Mouse (Mus musculus): Measurements from ENCODE around the gene BC035947. TPM values are rescaled to one million over a fixed set of nuclear protein-coding genes. Genes with fewer than 3 reads are reported as not detected.
"Not testable (repeated sequence)": the region's sequence is repeated elsewhere in the genome, so short reads cannot be mapped to it uniquely, and the experiment has no call there.

The BC035947 gene
- polyA plus RNA-seq, 1 experiment from 2014 or later, result 0.19 TPM

DNA sequence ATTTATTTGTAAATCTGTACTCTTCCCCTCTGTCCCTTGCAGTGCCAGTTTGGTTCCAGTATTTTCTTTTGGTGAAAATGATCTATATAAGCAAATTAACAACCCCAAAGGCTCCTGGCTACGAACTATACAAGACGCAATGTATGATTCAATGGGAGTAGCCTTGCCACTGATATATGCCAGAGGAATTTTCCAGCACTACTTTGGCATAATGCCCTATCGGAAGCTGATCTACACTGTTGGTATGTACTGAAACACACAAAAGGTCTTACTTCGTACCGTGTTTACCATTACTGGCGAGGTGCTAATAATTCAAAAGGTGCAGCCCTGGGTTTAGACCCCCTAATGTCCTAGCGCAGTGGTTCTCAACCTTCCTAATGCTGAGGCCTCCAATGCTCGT, 17.1 kb upstream of the BC035947 start:
- no peak for DNase-seq (ENCODE audit: low spot score)
- no peaks in the 10 kb centered on the region for H3K9me3 ChIP-seq (replicated peaks)
- no peak overlapping the region for H3K27ac ChIP-seq
- no peaks in the 10 kb centered on the region for H3K36me3 ChIP-seq
- H3K4me1 ChIP-seq, result no peaks in the 10 kb centered on the region
- no peak overlapping the region for H3K4me3 ChIP-seq
- 94% methylated on average over 8 of the region's 8 CpGs for WGBS
- no peaks in the 10 kb centered on the region for H3K27me3 ChIP-seq (ENCODE audit: low read depth, poor library complexity, severe bottlenecking)

DNA sequence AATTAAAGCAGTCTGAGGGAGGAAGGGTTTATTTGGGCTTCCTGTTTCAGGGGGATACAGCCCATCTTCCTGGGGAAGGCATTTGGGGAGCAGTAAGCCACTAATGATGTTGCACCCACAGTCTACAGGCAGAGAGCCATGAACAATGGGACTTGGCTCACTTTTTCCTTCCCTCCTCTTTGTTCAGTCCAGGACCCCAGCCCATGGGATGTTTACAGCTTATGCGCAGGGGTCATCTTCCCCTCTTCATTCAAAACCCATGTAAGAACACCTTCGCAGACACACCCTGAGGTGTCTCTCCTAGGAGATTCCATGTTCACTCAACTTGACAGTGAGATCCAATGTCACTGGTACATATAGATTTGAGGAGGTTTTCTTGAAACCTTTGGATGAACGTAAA, 16.4 kb upstream of the BC035947 start:
- H3K36me3 ChIP-seq, result no peaks in the 10 kb centered on the region
- no peaks in the 10 kb centered on the region for H3K4me1 ChIP-seq
- no peak overlapping the region for H3K27ac ChIP-seq
- no peaks in the 10 kb centered on the region for H3K9me3 ChIP-seq (replicated peaks)
- DNase-seq (ENCODE audit: low spot score), result no peak
- no peak overlapping the region for H3K4me3 ChIP-seq
- 92% methylated on average over 3 of the region's 3 CpGs for WGBS
- H3K27me3 ChIP-seq (ENCODE audit: low read depth, poor library complexity, severe bottlenecking), result no peaks in the 10 kb centered on the region

DNA sequence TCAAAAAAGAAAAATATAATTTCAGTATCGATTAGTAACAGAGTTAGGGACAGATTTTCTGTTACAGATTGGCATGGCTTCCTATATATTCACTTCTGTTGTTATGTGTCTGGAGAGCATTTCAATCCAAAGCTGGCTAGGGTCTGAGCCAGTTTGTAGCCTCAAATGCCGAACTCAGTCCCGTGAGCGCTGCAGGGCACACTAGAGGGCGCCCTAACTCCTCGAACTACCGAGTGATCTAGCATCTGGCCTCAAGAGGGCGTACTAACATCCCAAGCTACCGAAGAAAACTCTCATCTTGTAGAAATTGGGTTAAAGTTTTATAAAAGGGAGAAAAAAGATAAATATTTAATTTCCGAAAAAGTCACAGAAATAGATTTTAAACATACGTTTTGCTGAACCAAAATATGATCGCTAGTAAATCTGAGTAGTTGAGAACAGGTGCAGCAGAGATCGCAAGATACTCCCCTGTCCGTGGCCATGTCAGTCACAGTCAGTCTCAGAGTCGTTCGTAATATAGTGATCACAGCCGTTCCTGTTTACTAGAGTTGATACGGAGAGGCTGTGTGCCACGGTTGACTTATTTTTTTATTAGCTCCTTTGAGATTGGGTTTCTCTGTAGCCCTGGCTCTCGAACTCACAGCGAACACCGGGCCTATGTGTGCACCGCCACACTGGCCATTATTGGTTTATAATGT, 13.4 kb upstream of the BC035947 start:
- DNase-seq (ENCODE audit: low spot score), result peak; percentile 72
- H3K36me3 ChIP-seq, result no peaks in the 10 kb centered on the region
- H3K9me3 ChIP-seq (replicated peaks), result no peaks in the 10 kb centered on the region
- H3K27ac ChIP-seq, result no peak overlapping the region
- no peak overlapping the region for H3K4me3 ChIP-seq
- no peaks in the 10 kb centered on the region for H3K27me3 ChIP-seq (ENCODE audit: low read depth, poor library complexity, severe bottlenecking)
- 52% methylated on average over 23 of the region's 23 CpGs for WGBS
- H3K4me1 ChIP-seq, result no peaks in the 10 kb centered on the region

DNA sequence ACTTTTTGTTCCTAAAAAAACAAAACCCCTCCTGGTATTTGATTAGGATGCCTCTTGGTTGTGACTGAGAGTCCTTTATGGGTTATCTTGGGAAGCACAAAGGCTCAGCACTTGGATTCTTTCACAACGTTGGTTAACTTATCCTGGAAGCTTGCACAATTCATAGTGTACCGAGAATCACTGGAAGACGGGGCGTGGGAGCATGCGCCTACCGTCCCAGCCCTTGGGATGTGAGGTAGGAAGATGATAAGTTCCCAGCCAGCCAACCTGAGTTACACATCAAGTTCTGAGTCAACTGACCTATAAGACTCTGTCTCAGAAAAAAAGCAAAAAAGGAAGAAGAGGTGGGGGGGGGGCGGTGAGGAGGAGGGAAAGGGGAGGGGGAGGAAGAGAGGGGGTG, 6.9 kb upstream of the BC035947 start:
- Histone ChIP-seq H3K9me3 (replicated peaks) (no peaks in the 10 kb centered on the region), H3K27me3 (ENCODE audit: low read depth, poor library complexity, severe bottlenecking) (no peaks in the 10 kb centered on the region), H3K4me1 (no peaks in the 10 kb centered on the region), H3K36me3 (no peaks in the 10 kb centered on the region), H3K4me3 (no peak overlapping the region), H3K27ac (no peak overlapping the region)
- whole genome bisulfite sequencing, result 92% methylated on average over 7 of the region's 7 CpGs
- no peak for DNase-seq (ENCODE audit: low spot score)

DNA sequence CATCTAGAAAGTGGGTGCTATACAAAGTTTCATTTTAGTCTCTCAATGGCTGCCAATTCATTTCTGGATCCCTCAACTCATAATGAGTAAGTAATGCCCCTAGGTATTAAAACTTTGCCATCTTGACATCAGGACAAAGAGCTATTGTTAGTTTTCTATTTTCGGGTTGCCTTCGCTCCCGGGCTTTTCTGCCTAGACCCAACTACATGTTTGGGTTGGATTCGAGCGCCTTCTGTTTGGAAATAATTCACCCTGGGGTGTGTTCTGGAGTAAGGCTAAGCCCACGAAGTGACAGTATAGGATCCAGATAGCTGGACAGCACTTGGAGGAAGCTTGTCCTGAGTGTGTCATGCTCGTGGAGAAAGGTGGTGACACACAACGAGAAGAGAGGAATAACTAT, 798 bp upstream of the BC035947 start:
- no peak for DNase-seq (ENCODE audit: low spot score)
- Histone ChIP-seq H3K27me3 (ENCODE audit: low read depth, poor library complexity, severe bottlenecking) (peaks cover 20% of the 10 kb centered on the region; the same call in 1 of the 2 replicates), H3K4me1 (peaks cover 8% of the 10 kb centered on the region), H3K9me3 (replicated peaks) (no peaks in the 10 kb centered on the region), H3K36me3 (no peaks in the 10 kb centered on the region), H3K4me3 (no peak overlapping the region), H3K27ac (no peak overlapping the region)
- 82% methylated on average over 8 of the region's 8 CpGs for WGBS

DNA sequence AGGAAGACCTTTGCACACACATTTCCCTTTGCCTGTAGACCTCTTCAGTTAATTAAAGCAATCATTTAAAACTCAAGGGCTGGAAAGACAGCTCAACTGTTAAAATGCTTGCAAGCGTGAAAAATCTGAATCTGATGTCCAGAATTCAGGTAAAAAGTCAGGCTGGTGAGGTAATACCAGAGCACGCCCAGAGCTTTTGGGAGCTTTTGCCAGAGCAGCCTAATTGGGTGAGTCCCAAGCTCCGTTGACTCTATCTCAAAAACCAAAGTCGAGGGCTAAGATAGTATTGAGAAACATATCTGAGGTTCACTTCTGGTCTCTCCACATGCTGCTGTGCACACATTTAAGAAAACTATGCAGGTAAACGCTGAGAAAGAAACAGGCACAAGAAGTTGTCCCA, 1.1 kb downstream of the BC035947 start, which contains the start of gene Mogat1:
Mogat1 (plus strand) TSS at position 130 of the 400 bp plus-strand sequence.
- no peak for DNase-seq (ENCODE audit: low spot score)
- Histone ChIP-seq H3K27ac (peak within 1 kb of the TSS; percentile 47), H3K4me1 (peaks cover 8% of the 10 kb centered on the region), H3K4me3 (peak within 1 kb of the TSS; percentile 41), H3K36me3 (no peaks in the 10 kb centered on the region), H3K27me3 (ENCODE audit: low read depth, poor library complexity, severe bottlenecking) (peaks cover 20% of the 10 kb centered on the region; the same call in 1 of the 2 replicates), H3K9me3 (replicated peaks) (no peaks in the 10 kb centered on the region)
- 72% methylated on average over 5 of the region's 5 CpGs for WGBS

DNA sequence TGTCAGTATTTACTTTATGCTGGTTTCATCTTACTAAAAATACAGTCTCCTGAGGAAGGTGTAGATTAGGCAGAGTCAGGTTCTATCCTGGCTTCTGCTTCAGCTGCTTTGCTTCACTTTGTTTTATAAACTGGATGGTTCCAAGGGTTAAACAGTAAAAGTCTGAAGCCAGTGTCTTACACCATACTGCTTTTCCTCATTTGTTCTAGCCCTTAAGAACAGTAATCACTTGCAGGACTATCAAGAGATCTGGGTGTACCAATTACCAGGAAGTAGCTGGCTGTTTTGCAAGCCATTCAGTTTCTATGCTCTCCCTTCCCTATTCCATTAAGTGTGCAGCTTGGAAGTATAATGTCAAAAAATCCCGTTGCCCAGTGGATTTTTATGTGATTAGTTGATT, 4.8 kb downstream of the BC035947 start:
- Histone ChIP-seq H3K4me3 (no peak overlapping the region), H3K9me3 (replicated peaks) (no peaks in the 10 kb centered on the region), H3K36me3 (no peaks in the 10 kb centered on the region), H3K27me3 (ENCODE audit: low read depth, poor library complexity, severe bottlenecking) (peaks cover 20% of the 10 kb centered on the region; the same call in 1 of the 2 replicates), H3K27ac (no peak overlapping the region), H3K4me1 (peaks cover 8% of the 10 kb centered on the region)
- 78% methylated on average over 1 of the region's 1 CpGs for WGBS
- DNase-seq (ENCODE audit: low spot score), result no peak

DNA sequence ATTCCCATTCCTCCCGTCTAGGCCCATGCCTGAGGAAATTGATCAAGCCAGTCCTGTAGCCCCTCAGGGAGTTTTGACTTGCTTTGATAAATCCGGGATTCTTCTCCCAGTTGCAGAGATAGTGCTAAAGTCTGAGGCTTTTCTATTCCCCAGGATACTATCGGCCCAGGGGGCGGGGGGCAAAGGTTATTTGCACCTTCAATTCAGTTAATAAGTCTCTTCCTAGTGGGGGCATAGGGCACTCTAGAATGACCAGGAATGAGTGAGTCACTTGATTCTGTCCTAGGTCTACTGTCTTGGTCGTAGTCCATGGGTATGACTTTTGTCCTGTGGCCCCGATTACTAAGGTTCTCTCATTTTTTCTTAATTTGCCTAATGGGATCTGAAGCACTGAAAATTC, 9.4 kb downstream of the BC035947 start:
- 90% methylated on average over 6 of the region's 6 CpGs for WGBS
- H3K4me1 ChIP-seq, result no peaks in the 10 kb centered on the region
- no peaks in the 10 kb centered on the region for H3K36me3 ChIP-seq
- no peak overlapping the region for H3K4me3 ChIP-seq
- no peaks in the 10 kb centered on the region for H3K27me3 ChIP-seq (ENCODE audit: low read depth, poor library complexity, severe bottlenecking)
- DNase-seq (ENCODE audit: low spot score), result no peak
- H3K9me3 ChIP-seq (replicated peaks), result no peaks in the 10 kb centered on the region
- H3K27ac ChIP-seq, result no peak overlapping the region

DNA sequence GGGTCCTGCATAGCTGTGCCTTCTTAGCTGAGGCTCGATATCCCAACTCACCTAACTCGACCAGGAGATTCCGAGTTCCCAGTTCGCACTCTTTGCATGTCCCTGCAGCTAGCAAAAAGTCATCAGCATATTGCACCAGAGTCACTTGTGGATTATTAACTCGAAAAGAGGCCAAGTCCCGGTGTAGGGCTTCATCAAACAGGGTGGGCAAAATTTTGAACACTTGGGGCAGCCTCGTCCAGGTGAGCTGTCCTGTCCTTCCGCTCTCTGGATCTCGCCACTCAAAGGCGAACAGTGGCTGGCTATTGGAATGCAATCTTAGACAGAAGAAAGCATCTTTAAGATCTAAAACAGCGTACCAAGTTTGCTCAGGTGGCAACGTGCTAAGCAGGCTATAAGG, 10.1 kb downstream of the BC035947 start:
- H3K9me3 ChIP-seq (replicated peaks); DNase-seq (ENCODE audit: low spot score); H3K4me3 ChIP-seq; H3K4me1 ChIP-seq; H3K36me3 ChIP-seq; H3K27ac ChIP-seq; H3K27me3 ChIP-seq (ENCODE audit: low read depth, poor library complexity, severe bottlenecking): not testable (repeated sequence)
- WGBS, result 90% methylated on average over 12 of the region's 12 CpGs

DNA sequence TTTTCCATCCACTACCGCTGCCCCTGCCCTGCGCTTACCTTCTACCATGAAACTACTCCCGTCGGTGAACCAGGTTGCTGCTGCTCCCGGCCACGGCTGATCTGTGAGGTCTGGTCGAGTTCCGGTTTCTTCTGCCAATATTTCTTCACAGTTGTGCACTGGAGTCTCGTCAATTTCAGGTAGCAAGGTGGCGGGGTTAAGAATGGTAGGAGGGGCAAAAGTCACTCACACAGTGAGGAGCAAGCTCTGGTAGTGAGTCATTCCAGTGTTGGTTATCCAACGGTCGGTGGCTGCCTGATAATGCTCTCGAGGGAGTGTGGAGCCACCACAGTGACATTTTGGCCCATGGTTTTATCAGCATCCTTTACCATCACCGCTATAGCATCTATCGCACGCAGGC, 10.9 kb downstream of the BC035947 start:
- Histone ChIP-seq H3K9me3 (replicated peaks) (no peaks in the 10 kb centered on the region), H3K4me1 (no peaks in the 10 kb centered on the region), H3K27ac (no peak overlapping the region), H3K27me3 (ENCODE audit: low read depth, poor library complexity, severe bottlenecking) (no peaks in the 10 kb centered on the region), H3K36me3 (no peaks in the 10 kb centered on the region), H3K4me3 (no peak overlapping the region)
- WGBS, result 91% methylated on average over 16 of the region's 16 CpGs
- no peak for DNase-seq (ENCODE audit: low spot score)

DNA sequence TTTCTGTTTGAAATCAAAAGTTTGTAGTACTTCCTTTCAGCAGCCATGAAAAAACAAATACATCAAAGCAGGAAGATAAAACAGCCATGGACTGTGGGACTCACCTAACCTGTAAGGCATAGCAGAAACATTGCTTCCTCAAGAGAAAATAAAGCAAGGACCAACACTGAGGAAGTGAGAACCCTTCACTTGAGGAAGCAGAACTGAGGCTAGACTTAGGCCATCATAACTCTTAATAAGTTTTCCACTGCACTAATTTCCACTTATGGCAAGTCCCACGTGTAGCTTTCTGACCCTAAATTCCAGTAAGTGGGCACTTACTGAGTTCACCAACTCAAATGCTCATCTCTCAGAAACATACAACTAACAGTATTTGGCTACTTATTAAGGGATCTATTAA, 21.8 kb downstream of the BC035947 start:
- 81% methylated on average over 1 of the region's 1 CpGs for WGBS
- H3K27ac ChIP-seq, result no peak overlapping the region
- H3K9me3 ChIP-seq (replicated peaks), result no peaks in the 10 kb centered on the region
- DNase-seq (ENCODE audit: low spot score), result no peak
- H3K4me3 ChIP-seq, result no peak overlapping the region
- no peaks in the 10 kb centered on the region for H3K27me3 ChIP-seq (ENCODE audit: low read depth, poor library complexity, severe bottlenecking)
- H3K36me3 ChIP-seq, result peaks cover 6% of the 10 kb centered on the region; the same call in 1 of the 2 replicates
- H3K4me1 ChIP-seq, result peaks cover 18% of the 10 kb centered on the region

DNA sequence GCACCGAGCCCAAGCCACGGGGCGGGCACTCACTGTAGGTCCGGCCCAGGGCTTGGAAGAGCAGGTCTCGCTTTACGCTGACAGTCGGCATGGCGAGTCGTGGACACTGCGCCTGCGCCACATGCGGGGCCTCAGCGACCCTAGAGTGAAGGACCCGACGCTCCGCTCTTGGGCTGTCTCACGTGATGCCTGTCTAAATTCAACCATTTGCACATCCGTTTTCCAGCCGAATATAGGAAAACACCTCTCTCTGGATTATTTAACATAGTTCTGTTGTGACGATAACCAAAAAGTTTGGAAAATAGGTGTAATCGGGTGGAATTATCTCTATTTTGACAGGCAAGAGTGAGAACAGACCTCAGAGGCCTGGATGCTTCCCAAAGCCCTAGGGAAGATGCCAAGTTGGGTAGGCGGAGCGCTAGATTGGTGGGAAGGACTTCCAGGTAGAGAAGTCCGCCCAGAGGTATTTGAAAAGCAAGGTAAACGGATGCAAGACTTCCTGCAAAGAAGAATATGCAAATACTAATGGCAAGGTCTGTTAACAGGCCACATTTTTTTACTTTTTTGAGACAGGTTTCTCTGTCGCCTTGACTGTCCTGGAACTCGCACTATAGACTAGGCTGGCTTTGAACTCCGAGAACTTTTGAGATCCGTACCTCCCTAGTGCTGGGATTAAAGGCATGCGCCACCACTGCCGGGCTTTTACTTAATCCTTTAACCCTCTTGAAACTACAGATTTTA, 23.0 kb downstream of the BC035947 start, which contains the start of gene Farsb:
Farsb (minus strand) TSS at position 146 of the 741 bp plus-strand sequence.
- H3K4me3 ChIP-seq, result peak within 1 kb of the TSS; percentile 98
- peak; percentile 91 for DNase-seq (ENCODE audit: low spot score)
- H3K36me3 ChIP-seq, result peaks cover 6% of the 10 kb centered on the region; the same call in 1 of the 2 replicates
- H3K27ac ChIP-seq, result peak within 1 kb of the TSS; percentile 96
- H3K4me1 ChIP-seq, result peaks cover 18% of the 10 kb centered on the region
- under 1% methylated on average over 31 of the region's 31 CpGs for WGBS
- H3K27me3 ChIP-seq (ENCODE audit: low read depth, poor library complexity, severe bottlenecking), result no peaks in the 10 kb centered on the region
- no peaks in the 10 kb centered on the region for H3K9me3 ChIP-seq (replicated peaks)

DNA sequence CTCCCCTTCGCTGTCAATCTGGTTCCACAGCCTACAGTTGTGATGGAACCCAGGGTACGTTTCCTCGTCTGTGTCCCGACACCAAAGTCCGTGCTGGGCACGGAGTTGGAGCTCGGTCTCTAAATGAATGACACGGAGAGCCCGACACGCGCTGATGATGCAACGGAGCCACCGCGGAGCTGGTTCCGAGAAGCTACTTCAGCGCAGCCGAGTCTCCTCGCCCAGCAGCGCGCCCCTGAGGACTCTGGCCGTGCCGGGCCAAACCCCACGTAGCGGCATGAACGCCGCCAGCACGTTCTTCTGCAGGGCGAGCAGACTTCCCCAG, 23.6 kb downstream of the BC035947 start:
- Histone ChIP-seq H3K9me3 (replicated peaks) (no peaks in the 10 kb centered on the region), H3K4me3 (peak overlapping the region; percentile 98), H3K36me3 (peaks cover 6% of the 10 kb centered on the region; the same call in 1 of the 2 replicates), H3K27me3 (ENCODE audit: low read depth, poor library complexity, severe bottlenecking) (no peaks in the 10 kb centered on the region), H3K27ac (peak overlapping the region; percentile 96), H3K4me1 (peaks cover 18% of the 10 kb centered on the region)
- DNase-seq (ENCODE audit: low spot score), result no peak
- WGBS, result 0% methylated on average over 28 of the region's 28 CpGs

Data from limb, embryonic 10.5 days (tissue).